Mouse (Mus musculus): Measurements from ENCODE around the gene Setd7. TPM values are rescaled to one million over a fixed set of nuclear protein-coding genes. Genes with fewer than 3 reads are reported as not detected.

The Setd7 gene
- polyA plus RNA-seq, 1 experiment from 2014 or later, result 8.2 TPM

DNA sequence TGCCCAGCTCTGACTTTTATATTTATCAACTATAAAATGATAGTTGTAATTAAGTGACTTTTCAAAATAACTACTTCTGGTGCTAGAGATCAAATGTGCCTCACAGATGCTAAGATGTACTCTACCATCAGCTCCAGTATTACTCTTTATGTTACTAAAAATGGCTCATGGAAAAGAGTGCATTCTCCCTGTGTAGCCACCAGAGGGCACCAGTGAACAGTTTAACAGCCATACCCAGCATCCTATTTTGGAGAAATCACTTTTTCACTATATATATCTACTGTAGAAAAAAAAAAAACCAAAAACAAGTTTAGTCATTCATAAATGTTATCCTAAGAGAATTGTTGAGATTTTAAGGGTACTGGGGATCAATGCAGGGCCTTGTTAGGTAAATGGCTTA, 79.6 kb downstream of the Setd7 start:
- Histone ChIP-seq H3K9ac (ENCODE audit: low read depth, low read length) (no peak overlapping the region), H3K36me3 (ENCODE audit: control insufficient read depth, insufficient read depth, low read length) (no peaks in the 10 kb centered on the region), H3K4me3 (ENCODE audit: low read depth, low read length) (no peak overlapping the region), H3K4me2 (replicated peaks; ENCODE audit: low read depth, low read length) (no peak overlapping the region), H3K4me1 (replicated peaks; ENCODE audit: control insufficient read depth, insufficient read depth, low read length) (no peaks in the 10 kb centered on the region), H3K27me3 (ENCODE audit: control insufficient read depth, insufficient read depth, low read length) (no peaks in the 10 kb centered on the region), H3K27ac (ENCODE audit: low read depth, low read length) (no peak overlapping the region), H3K9me3 (ENCODE audit: control insufficient read depth, low read length) (no peaks in the 10 kb centered on the region)
- ATAC-seq (ENCODE audit: low FRiP score), result no peak
- DNase-seq (ENCODE audit: low spot score), result peak; percentile 77

GRCm38 (mm10) chr3:51479893-51480292, 80.8 kb downstream of the Setd7 start:
- 43% methylated on average over 2 of the region's 2 CpGs for WGBS
- H3K4me1 ChIP-seq (replicated peaks; ENCODE audit: control insufficient read depth, insufficient read depth, low read length), result no peaks in the 10 kb centered on the region
- H3K36me3 ChIP-seq (ENCODE audit: control insufficient read depth, insufficient read depth, low read length), result no peaks in the 10 kb centered on the region
- H3K4me3 ChIP-seq (ENCODE audit: low read depth, low read length), result no peak overlapping the region
- no peak for DNase-seq (ENCODE audit: low spot score)
- ATAC-seq (ENCODE audit: low FRiP score), result no peak
- H3K9ac ChIP-seq (ENCODE audit: low read depth, low read length), result no peak overlapping the region
- no peak overlapping the region for H3K27ac ChIP-seq (ENCODE audit: low read depth, low read length)
- no peaks in the 10 kb centered on the region for H3K27me3 ChIP-seq (ENCODE audit: control insufficient read depth, insufficient read depth, low read length)
- H3K4me2 ChIP-seq (replicated peaks; ENCODE audit: low read depth, low read length), result no peak overlapping the region
- H3K9me3 ChIP-seq (ENCODE audit: control insufficient read depth, low read length), result no peaks in the 10 kb centered on the region

- Histone ChIP-seq H3K4me3 (ENCODE audit: low read depth, low read length) (no peak overlapping the region), H3K36me3 (ENCODE audit: control insufficient read depth, insufficient read depth, low read length) (peaks cover 6% of the 10 kb centered on the region; the same call in 1 of the 2 replicates), H3K9me3 (ENCODE audit: control insufficient read depth, low read length) (no peaks in the 10 kb centered on the region), H3K4me2 (replicated peaks; ENCODE audit: low read depth, low read length) (no peak overlapping the region), H3K27ac (ENCODE audit: low read depth, low read length) (no peak overlapping the region), H3K4me1 (replicated peaks; ENCODE audit: control insufficient read depth, insufficient read depth, low read length) (no peaks in the 10 kb centered on the region), H3K9ac (ENCODE audit: low read depth, low read length) (no peak overlapping the region), H3K27me3 (ENCODE audit: control insufficient read depth, insufficient read depth, low read length) (no peaks in the 10 kb centered on the region)
- 84% methylated on average over 4 of the region's 4 CpGs for WGBS
- ATAC-seq (ENCODE audit: low FRiP score), result no peak
- DNase-seq (ENCODE audit: low spot score), result no peak
Observed at GRCm38 (mm10) chr3:51475706-51476105, 85.0 kb downstream of the Setd7 start.

GRCm38 (mm10) chr3:51468530-51468929, 92.1 kb downstream of the Setd7 start:
- no peak overlapping the region for H3K9ac ChIP-seq (ENCODE audit: low read depth, low read length)
- 96% methylated on average over 2 of the region's 2 CpGs for WGBS
- ATAC-seq (ENCODE audit: low FRiP score), result no peak
- no peaks in the 10 kb centered on the region for H3K9me3 ChIP-seq (ENCODE audit: control insufficient read depth, low read length)
- no peak for DNase-seq (ENCODE audit: low spot score)
- H3K36me3 ChIP-seq (ENCODE audit: control insufficient read depth, insufficient read depth, low read length), result peaks cover 6% of the 10 kb centered on the region; the same call in 1 of the 2 replicates
- H3K4me3 ChIP-seq (ENCODE audit: low read depth, low read length), result no peak overlapping the region
- H3K4me1 ChIP-seq (replicated peaks; ENCODE audit: control insufficient read depth, insufficient read depth, low read length), result no peaks in the 10 kb centered on the region
- no peaks in the 10 kb centered on the region for H3K27me3 ChIP-seq (ENCODE audit: control insufficient read depth, insufficient read depth, low read length)
- no peak overlapping the region for H3K27ac ChIP-seq (ENCODE audit: low read depth, low read length)
- no peak overlapping the region for H3K4me2 ChIP-seq (replicated peaks; ENCODE audit: low read depth, low read length)

Other genes with a start within 250 kb of the Setd7 start
- 45.4 and 48.7 TPM in 2 replicates for gene Elf2, start 220.2 kb downstream of the Setd7 start, polyA plus RNA-seq (2014; fragmentation: Nextera tagmentation; extraction: Ambion mirVana)
- gene Mgarp, start 164.1 kb downstream of the Setd7 start, polyA plus RNA-seq (2014; fragmentation: Nextera tagmentation; extraction: Ambion mirVana), result 4.0 and 5.5 TPM in 2 replicates
- gene Ndufc1, start 151.9 kb downstream of the Setd7 start, polyA plus RNA-seq (2014; fragmentation: Nextera tagmentation; extraction: Ambion mirVana), result 714 and 715 TPM in 2 replicates
- 56.6 and 59.3 TPM in 2 replicates for gene Naa15, start 145.7 kb downstream of the Setd7 start, polyA plus RNA-seq (2014; fragmentation: Nextera tagmentation; extraction: Ambion mirVana)
- gene Rab33b, start 77.0 kb downstream of the Setd7 start, polyA plus RNA-seq (2014; fragmentation: Nextera tagmentation; extraction: Ambion mirVana), result 11.7 and 16.4 TPM in 2 replicates
- 0.09 TPM in 1 of 2 replicates, not detected in the other for gene Mgst2, start 99.5 kb upstream of the Setd7 start, polyA plus RNA-seq (2014; fragmentation: Nextera tagmentation; extraction: Ambion mirVana)

Data from hindbrain, embryonic 11.5 days (tissue).